Mouse (Mus musculus): ENCODE measurements at regions not wholly inside any gene's neighbourhood (a gene's known extent, or its start where the extent isn't known, plus 50 kb on each side); places are given as distances from the start of the nearest gene placed in this dataset.
"Not testable (repeated sequence)": the region's sequence is repeated elsewhere in the genome, so short reads cannot be mapped to it uniquely, and the experiment has no call there.

- Histone ChIP-seq H3K27me3 (replicated peaks; ENCODE audit: control insufficient read depth, insufficient read depth, low read length) (no peaks in the 10 kb centered on the region; the same call in 1 of the 2 replicates), H3K9me3 (ENCODE audit: control insufficient read depth, low read length) (no peaks in the 10 kb centered on the region), H3K4me3 (ENCODE audit: low read length) (no peak overlapping the region), H3K36me3 (ENCODE audit: control insufficient read depth, insufficient read depth, low read length) (no peaks in the 10 kb centered on the region), H3K27ac (ENCODE audit: low read depth, low read length) (no peak overlapping the region; the same call in 1 of the 2 replicates), H3K4me2 (ENCODE audit: low read length) (no peak overlapping the region), H3K9ac (ENCODE audit: low read depth, low read length) (no peak overlapping the region), H3K4me1 (ENCODE audit: control insufficient read depth, insufficient read depth, low read depth, low read length) (0 out of 2 replicates have a peak, but pooled peaks cover 3% of the 10 kb centered on the region)
- 77% methylated on average over 17 of the region's 17 CpGs for WGBS
- ATAC-seq, result peak; percentile 57
Observed at GRCm38 (mm10) chr13:60470426-60471398, 131.0 kb upstream of the Dapk1 start.

- Histone ChIP-seq H3K4me1 (ENCODE audit: control insufficient read depth, insufficient read depth, low read depth, low read length) (0 out of 2 replicates have a peak, but pooled peaks cover 3% of the 10 kb centered on the region), H3K9ac (ENCODE audit: low read depth, low read length) (no peak overlapping the region)
- WGBS, result 73% methylated on average over 5 of the region's 5 CpGs
Observed at GRCm38 (mm10) chr13:60471602-60472001, 130.1 kb upstream of the Dapk1 start.

GRCm38 (mm10) chr13:60476366-60476765 is 125.4 kb upstream of the Dapk1 start:
- no peaks in the 10 kb centered on the region for H3K36me3 ChIP-seq (ENCODE audit: control insufficient read depth, insufficient read depth, low read length)
- no peaks in the 10 kb centered on the region for H3K27me3 ChIP-seq (replicated peaks; ENCODE audit: control insufficient read depth, insufficient read depth, low read length)
- H3K27ac ChIP-seq (ENCODE audit: low read depth, low read length), result no peak overlapping the region
- H3K9ac ChIP-seq (ENCODE audit: low read depth, low read length), result no peak overlapping the region
- no peak overlapping the region for H3K4me2 ChIP-seq (ENCODE audit: low read length)
- H3K4me1 ChIP-seq (ENCODE audit: control insufficient read depth, insufficient read depth, low read depth, low read length), result peaks cover 8% of the 10 kb centered on the region
- no peak for ATAC-seq
- WGBS, result 82% methylated on average over 2 of the region's 2 CpGs
- no peaks in the 10 kb centered on the region for H3K9me3 ChIP-seq (ENCODE audit: control insufficient read depth, low read length)
- no peak overlapping the region for H3K4me3 ChIP-seq (ENCODE audit: low read length)

More at GRCm38 (mm10) chr13:60471602-60472001, 130.1 kb upstream of the Dapk1 start:
- ATAC-seq, result no peak; the same call in 1 of the 2 replicates
- H3K36me3 ChIP-seq (ENCODE audit: control insufficient read depth, insufficient read depth, low read length), result no peaks in the 10 kb centered on the region
- no peak overlapping the region for H3K4me3 ChIP-seq (ENCODE audit: low read length)
- H3K9me3 ChIP-seq (ENCODE audit: control insufficient read depth, low read length), result no peaks in the 10 kb centered on the region
- H3K4me2 ChIP-seq (ENCODE audit: low read length), result no peak overlapping the region
- H3K27ac ChIP-seq (ENCODE audit: low read depth, low read length), result no peak overlapping the region
- H3K27me3 ChIP-seq (replicated peaks; ENCODE audit: control insufficient read depth, insufficient read depth, low read length), result no peaks in the 10 kb centered on the region; the same call in 1 of the 2 replicates

GRCm38 (mm10) chr13:60478301-60478700 is 123.4 kb upstream of the Dapk1 start:
- WGBS, result 81% methylated on average over 6 of the region's 6 CpGs
- H3K9me3 ChIP-seq (ENCODE audit: control insufficient read depth, low read length), result no peaks in the 10 kb centered on the region
- H3K9ac ChIP-seq (ENCODE audit: low read depth, low read length), result no peak overlapping the region
- no peaks in the 10 kb centered on the region for H3K27me3 ChIP-seq (replicated peaks; ENCODE audit: control insufficient read depth, insufficient read depth, low read length)
- no peak overlapping the region for H3K4me3 ChIP-seq (ENCODE audit: low read length)
- H3K4me1 ChIP-seq (ENCODE audit: control insufficient read depth, insufficient read depth, low read depth, low read length), result peaks cover 8% of the 10 kb centered on the region
- H3K4me2 ChIP-seq (ENCODE audit: low read length), result no peak overlapping the region
- no peak overlapping the region for H3K27ac ChIP-seq (ENCODE audit: low read depth, low read length)
- no peaks in the 10 kb centered on the region for H3K36me3 ChIP-seq (ENCODE audit: control insufficient read depth, insufficient read depth, low read length)
- ATAC-seq, result no peak

- H3K9ac ChIP-seq (ENCODE audit: low read depth, low read length), result peak overlapping the region; percentile 49
- H3K36me3 ChIP-seq (ENCODE audit: control insufficient read depth, insufficient read depth, low read length), result no peaks in the 10 kb centered on the region
- peaks cover 8% of the 10 kb centered on the region for H3K4me1 ChIP-seq (ENCODE audit: control insufficient read depth, insufficient read depth, low read depth, low read length)
- no peaks in the 10 kb centered on the region for H3K27me3 ChIP-seq (replicated peaks; ENCODE audit: control insufficient read depth, insufficient read depth, low read length)
- no peak overlapping the region for H3K27ac ChIP-seq (ENCODE audit: low read depth, low read length)
- ATAC-seq, result peak; percentile 60
- no peaks in the 10 kb centered on the region for H3K9me3 ChIP-seq (ENCODE audit: control insufficient read depth, low read length)
- peak overlapping the region; percentile 81 for H3K4me2 ChIP-seq (ENCODE audit: low read length)
- H3K4me3 ChIP-seq (ENCODE audit: low read length), result peak overlapping the region; percentile 39
- 5% methylated on average over 18 of the region's 18 CpGs for WGBS
Observed at GRCm38 (mm10) chr13:60479043-60479861, 122.5 kb upstream of the Dapk1 start.

GRCm38 (mm10) chr13:60479862-60480730 is 121.7 kb upstream of the Dapk1 start:
- Histone ChIP-seq H3K4me1 (ENCODE audit: control insufficient read depth, insufficient read depth, low read depth, low read length) (peaks cover 8% of the 10 kb centered on the region), H3K4me3 (ENCODE audit: low read length) (no peak overlapping the region), H3K27me3 (replicated peaks; ENCODE audit: control insufficient read depth, insufficient read depth, low read length) (no peaks in the 10 kb centered on the region), H3K9ac (ENCODE audit: low read depth, low read length) (no peak overlapping the region), H3K36me3 (ENCODE audit: control insufficient read depth, insufficient read depth, low read length) (no peaks in the 10 kb centered on the region), H3K4me2 (ENCODE audit: low read length) (peak overlapping the region; percentile 81), H3K9me3 (ENCODE audit: control insufficient read depth, low read length) (no peaks in the 10 kb centered on the region), H3K27ac (ENCODE audit: low read depth, low read length) (no peak overlapping the region)
- 0 out of 2 replicates have a peak, but pooled peaks have one; percentile 27 for ATAC-seq
- WGBS, result 8% methylated on average over 13 of the region's 13 CpGs

GRCm38 (mm10) chr13:60480731-60481431 is 120.9 kb upstream of the Dapk1 start:
- no peak overlapping the region for H3K4me3 ChIP-seq (ENCODE audit: low read length)
- H3K4me1 ChIP-seq (ENCODE audit: control insufficient read depth, insufficient read depth, low read depth, low read length), result peaks cover 8% of the 10 kb centered on the region
- no peaks in the 10 kb centered on the region for H3K27me3 ChIP-seq (replicated peaks; ENCODE audit: control insufficient read depth, insufficient read depth, low read length)
- no peaks in the 10 kb centered on the region for H3K9me3 ChIP-seq (ENCODE audit: control insufficient read depth, low read length)
- no peak overlapping the region for H3K9ac ChIP-seq (ENCODE audit: low read depth, low read length)
- WGBS, result 4% methylated on average over 21 of the region's 21 CpGs
- H3K27ac ChIP-seq (ENCODE audit: low read depth, low read length), result no peak overlapping the region
- no peak for ATAC-seq
- no peaks in the 10 kb centered on the region for H3K36me3 ChIP-seq (ENCODE audit: control insufficient read depth, insufficient read depth, low read length)
- H3K4me2 ChIP-seq (ENCODE audit: low read length), result peak overlapping the region; percentile 36

- H3K4me1 ChIP-seq (ENCODE audit: control insufficient read depth, insufficient read depth, low read depth, low read length); ATAC-seq: not testable (repeated sequence)
- WGBS, result 61% methylated on average over 11 of the region's 11 CpGs
Observed at GRCm38 (mm10) chr13:60481451-60481850, 120.3 kb upstream of the Dapk1 start.

More at GRCm38 (mm10) chr13:60481451-60481850, 120.3 kb upstream of the Dapk1 start:
- H3K27ac ChIP-seq (ENCODE audit: low read depth, low read length); H3K9ac ChIP-seq (ENCODE audit: low read depth, low read length); H3K36me3 ChIP-seq (ENCODE audit: control insufficient read depth, insufficient read depth, low read length); H3K4me3 ChIP-seq (ENCODE audit: low read length); H3K4me2 ChIP-seq (ENCODE audit: low read length); H3K9me3 ChIP-seq (ENCODE audit: control insufficient read depth, low read length); H3K27me3 ChIP-seq (replicated peaks; ENCODE audit: control insufficient read depth, insufficient read depth, low read length): not testable (repeated sequence)
